Mouse (Mus musculus) lung, postnatal 0 days (tissue): ENCODE results near the gene Gm49027.

Experiments
- CTCF ChIP-seq: IDR thresholded peaks from 2 replicates; pipeline ENCODE4 v1.5.1; 2016; ENCODE audit warnings: antibody characterized with exemption, mild to moderate bottlenecking
- EP300 ChIP-seq: IDR thresholded peaks from 2 replicates; pipeline ENCODE4 v1.6.1; 2016; ENCODE audit warnings: antibody characterized with exemption, mild to moderate bottlenecking, control low read depth

- TF ChIP-seq CTCF (no peak), EP300 (no peak)
Observed at GRCm38 (mm10) chr5:123464638-123465037, 60.6 kb downstream of the Gm49027 start.
